Mouse (Mus musculus): Measurements from ENCODE around the gene Hba-a1.
A peak's percentile ranks its signal among the peaks of the same experiment; 100 is the strongest.
"Not testable (repeated sequence)": the region's sequence is repeated elsewhere in the genome, so short reads cannot be mapped to it uniquely, and the experiment has no call there.

DNA sequence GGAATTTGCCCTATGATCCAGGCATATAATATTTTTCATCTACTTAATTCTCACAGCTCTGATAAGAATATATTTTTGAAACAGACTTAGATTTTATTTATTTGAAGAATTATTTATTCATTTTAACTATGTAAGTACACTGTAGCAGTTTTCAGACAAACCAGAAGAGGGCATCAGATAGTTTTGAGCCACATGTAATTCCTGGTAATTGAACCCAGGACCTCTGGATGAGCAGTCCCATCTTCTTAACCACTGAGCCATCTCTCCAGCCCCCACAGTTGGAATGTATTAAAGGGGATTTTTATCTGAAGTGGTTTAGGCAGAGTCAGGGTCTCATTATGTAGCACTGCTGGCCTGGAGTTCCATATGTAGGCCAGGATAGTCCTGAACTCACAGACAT is 2.6 kb downstream of the Hba-a1 start:
- not testable (repeated sequence) for TF ChIP-seq EP300 (IDR thresholded peaks at IDR 0.05; ENCODE audit: insufficient read depth, low read depth, low read length)
- peak; percentile 35 for TF ChIP-seq CTCF (IDR thresholded peaks at IDR 0.05)

All from heart, adult 2 months (tissue).